Mouse (Mus musculus) inflammation-experienced regulatory T-cells, adult 6 months (primary cell): ENCODE measurements around the gene Havcr2. TPM values are rescaled to one million over a fixed set of nuclear protein-coding genes. Genes with fewer than 3 reads are reported as not detected.
"Not testable (repeated sequence)": the region's sequence is repeated elsewhere in the genome, so short reads cannot be mapped to it uniquely, and the experiment has no call there.

ENCODE experiments used
- ATAC-seq: one replicate; pipeline ENCODE4 v1.8.0; 2017
- polyA plus RNA-seq, 3 experiments: library from polyadenylated mRNA; unstranded; fragments of 100-300 nt; shearing (Covaris generic); gene quantifications; one replicate each; pipeline ENCODE4 v1.2.1; 2017

The Havcr2 gene
- polyA plus RNA-seq: 10 to 100 TPM in 1 of 3 experiments, 1 to 10 TPM in 2; 1.6 to 47.0 (median 2.3) TPM

- ATAC-seq: no peak
Measured at GRCm38 (mm10) chr11:46454453-46455045, at the start of gene Havcr2. Gene Havcr2, plus strand, starts transcription at chr11:46454935.

DNA sequence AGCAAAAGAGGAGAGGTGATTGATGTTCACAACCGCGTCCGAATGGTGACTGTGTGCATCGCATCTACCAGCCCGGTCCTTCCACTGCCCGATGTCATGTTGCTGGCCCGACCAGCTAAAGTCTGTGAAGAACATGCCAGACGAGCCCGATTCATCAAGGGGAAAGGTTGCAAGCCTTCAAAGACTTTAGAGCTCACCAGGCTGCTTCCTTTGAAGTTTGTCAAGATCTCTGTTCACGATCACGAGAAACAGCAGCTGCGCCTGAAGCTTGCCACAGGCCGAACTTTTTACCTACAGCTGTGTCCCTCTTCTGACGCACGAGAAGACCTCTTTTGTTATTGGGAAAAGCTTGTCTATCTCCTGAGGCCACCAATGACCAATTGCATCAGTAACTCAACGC is 49.7 kb upstream of the Havcr2 start:
- peak; percentile 78 for ATAC-seq

DNA sequence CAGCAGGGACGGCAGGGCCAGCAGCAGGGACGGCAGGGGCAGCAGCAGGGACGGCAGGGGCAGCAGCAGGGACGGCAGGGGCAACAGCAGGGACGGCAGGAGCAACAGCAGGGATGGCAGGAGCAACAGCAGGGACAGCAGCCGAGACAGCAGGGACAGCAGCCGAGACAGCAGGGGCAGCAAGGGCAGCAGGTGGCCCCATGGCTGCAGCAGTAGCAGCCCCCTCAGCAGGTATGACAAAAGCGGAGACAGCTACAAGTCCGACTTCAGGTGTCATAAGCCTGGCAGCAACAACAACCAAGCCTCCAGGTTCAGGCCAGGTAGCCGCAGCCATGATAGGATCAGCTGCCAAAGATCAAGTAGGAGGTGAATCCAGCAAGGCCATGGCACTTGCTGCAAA is 48.0 kb upstream of the Havcr2 start:
- no peak for ATAC-seq

DNA sequence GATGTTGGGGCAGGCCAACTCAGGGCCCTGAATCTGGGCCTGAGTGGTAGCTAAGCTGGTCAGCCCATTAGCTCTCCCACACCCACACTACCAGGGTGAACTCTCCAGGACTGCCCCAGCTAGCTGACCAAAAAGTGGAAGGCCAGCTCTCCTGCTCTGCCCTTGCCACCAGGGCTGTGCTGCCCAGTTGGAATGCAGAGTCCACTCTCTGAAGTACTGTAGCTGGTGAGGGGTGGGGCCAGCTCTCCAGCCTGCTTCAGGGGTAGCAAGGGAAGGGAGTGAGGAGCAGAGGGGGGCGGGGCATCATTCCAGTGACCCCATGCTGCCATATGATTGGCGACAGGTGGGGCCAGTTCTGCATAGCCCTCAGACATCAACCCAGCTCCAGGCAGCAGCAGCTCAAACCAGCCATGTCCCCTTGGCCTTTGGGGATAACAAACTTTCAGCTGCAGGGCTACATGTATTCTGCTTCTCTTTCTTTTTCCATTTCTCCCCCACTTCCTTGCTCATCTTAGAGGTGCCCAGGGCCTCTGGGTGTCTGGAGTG is 44.6 kb upstream of the Havcr2 start:
- ATAC-seq: no peak

- ATAC-seq: no peak
Measured at GRCm38 (mm10) chr11:46418438-46418837, 36.3 kb upstream of the Havcr2 start.

DNA sequence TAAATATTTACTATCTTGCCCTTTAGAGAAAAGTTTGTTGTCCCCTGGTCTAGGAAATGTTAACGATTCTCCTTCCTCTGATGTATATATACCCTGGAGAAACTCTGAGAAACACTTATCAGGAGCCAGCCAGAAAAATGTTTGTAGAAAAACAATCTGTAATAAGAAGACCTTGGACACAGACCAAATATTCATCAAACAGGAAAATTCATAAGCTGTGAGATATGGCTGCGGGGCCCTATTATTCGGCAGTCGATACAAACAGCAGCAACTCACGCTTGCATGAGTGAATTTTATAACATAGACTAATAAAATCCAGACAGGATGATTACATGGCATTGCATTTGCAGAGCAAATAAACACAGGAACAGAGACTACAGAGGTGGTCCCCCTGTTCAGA is 35.9 kb upstream of the Havcr2 start:
- ATAC-seq: no peak

DNA sequence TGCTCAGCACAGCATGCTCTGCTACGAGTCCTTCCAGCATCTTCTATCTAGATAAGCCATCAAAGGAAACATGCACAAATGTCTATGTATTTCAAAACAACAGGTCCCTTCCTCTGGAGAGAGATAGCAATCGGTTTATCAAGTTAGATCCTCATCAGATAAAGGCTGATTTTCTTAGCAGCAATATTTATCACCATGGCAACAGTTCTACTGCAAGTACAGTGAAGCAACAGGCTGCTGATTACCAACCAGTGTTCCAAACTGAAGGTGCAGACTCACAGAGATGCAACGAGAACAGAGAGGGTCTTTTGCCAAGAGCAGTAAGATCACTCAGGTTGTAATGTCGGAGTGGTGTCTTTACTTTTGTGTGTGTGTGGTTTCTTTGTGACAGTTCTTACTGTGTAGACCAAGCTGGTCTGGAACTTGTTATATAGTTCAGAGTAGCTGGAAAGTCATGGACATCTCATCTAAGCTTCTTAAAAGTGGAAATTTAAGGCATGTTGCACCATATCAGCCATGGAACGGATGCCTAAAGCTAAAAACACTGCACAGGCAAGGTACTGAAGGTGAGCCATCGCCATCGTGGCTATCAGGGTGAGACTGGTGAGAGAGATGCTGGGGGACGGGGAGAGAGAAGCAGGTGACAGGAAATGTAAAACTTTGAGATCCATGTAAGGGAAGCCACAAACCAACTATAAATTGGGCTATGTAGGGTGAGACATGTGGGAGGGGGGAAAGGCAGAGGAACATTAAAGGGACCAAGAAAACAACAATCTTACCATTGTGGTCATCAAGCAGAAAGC is 33.4 kb upstream of the Havcr2 start:
- peak; percentile 87 for ATAC-seq

DNA sequence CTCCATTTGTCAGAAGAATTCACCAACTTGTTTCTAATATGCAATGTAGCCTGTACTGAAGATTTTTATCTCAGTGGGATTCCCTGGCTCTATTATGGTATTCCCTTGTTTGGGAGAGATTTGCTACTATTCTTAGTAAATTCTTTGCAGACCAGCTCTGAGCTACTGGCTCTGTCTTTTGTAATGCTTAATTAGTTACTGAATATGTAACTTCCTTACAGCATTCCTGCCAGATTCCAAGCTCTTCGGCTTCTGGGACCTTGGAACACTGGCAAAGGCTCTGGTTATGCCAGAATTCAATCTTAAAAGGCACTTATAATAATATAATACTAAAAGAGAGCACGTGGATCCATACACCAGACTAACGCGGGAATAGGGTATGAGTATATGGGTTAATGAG is 26.6 kb upstream of the Havcr2 start:
- not testable (repeated sequence) for ATAC-seq

DNA sequence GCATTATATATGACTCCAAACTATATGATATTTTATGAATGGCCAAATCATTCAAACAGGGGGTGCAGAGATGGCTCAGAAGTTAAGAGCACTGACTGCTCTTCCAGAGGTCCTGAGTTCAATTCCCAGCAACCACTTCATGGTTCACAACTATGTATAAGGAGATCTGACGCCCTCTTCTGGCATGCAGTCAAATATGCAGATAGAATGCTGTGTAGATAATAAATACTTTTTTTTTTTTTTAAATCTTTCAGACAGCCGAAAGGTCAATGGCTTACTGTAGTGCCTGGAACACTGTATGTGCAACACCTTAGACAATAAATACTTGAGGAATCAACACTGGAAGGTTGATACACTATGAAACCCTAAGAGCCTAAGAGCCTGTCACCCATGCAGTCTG is 24.6 kb upstream of the Havcr2 start:
- ATAC-seq: no peak

DNA sequence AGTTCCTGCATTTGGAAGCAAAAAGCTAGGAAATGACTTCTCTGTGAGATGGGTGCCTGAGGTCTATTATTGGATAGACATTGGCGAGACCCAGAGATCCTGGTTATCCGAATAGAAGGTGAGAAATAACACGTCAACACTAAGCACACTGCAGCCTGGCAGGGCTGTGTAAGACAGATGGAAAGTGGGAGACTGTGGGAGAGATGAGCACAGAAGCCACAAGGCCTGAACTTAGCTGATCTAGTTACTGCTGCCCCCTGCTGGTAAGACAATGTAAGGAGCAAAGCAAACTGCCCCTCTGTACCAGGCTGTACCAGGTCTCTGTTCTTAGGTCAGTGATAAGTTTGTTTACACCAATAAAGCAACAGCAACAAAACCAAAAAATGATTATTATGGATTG is 23.6 kb upstream of the Havcr2 start:
- ATAC-seq: peak; percentile 96

DNA sequence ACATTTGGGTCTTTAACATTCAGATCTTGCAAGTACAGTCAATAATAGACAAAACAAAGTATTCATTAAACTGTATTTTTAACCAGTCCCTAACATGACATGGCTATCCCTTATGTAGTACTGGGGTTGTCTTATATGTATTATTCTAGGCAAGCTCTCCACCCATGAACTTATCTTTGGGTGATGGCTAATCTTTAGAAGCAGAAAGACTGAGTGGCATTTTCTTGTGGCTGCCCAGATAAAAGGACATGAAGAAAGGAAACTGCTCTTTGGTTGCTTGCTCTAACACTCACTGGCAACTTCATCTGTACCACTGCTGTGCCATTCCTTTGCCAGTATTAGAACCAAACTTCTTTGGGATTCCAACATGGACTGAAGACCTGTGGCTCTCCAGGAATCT is 19.4 kb upstream of the Havcr2 start:
- ATAC-seq: no peak

DNA sequence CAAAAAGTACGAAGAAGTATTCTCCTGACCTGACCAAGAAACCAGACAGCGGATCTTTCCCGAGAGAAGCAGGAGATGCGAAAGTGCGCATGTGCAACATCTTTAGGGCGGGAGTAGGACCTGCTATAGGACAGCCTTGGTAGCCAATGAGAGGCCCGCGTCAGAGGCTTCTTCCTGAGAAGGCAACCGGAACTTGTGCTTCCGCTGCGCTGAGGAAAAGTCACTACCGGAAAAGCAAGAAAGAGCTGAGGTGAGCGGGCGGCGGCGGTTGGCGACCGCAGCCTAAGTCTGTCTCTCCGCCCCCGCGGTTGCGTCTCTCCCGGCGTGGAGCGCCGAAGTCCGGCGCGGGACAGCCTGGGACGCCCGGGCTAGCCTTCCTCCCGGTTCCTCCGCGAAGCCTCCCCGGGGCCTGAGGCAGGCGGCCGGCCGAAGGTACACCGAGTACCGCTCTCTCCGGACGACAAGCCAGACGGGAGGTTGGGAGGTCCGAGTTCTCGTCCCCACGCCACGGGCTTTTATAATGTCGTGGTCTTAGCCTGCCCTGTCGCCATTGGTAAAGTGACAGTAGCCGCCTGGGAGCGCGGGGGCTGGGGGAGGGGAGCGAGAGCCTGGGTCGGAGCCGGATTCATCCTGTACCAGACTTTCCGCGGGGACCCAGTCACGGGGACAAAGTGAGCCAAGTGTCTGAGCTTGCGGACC is 17.8 kb upstream of the Havcr2 start, which contains the start of gene Med7:
Med7 (plus strand) TSS at position 166 of the 699 bp plus-strand sequence.
- ATAC-seq: peak; percentile 99

- peak; percentile 59 for ATAC-seq
Measured at GRCm38 (mm10) chr11:46437459-46438000, 17.2 kb upstream of the Havcr2 start.

DNA sequence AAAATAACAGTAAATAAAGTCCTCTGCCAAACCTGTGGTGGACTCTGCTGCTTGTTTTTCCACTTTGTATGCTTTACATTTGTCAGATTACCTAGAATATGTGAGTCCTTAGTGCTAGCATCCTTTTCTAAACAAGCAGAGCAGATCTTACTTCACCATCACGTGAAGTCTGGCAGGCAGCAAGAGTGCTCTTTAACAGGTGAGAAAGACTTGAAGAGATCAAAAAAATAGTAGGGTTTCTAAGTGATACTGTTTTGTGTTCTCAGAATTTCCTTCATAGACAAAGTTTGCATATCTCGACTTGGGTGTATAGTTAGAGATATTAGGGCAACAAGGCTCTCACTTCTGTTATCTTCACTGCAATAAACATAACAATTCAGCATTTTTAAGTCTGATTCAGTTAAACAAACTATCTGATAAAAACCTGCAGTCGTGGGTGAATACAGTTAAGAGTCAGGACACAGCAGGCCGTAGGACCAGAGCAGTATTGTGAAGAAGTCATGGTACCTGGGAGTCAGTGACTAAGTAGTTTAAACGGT is 15.7 kb upstream of the Havcr2 start:
- no peak for ATAC-seq

GRCm38 (mm10) chr11:46441774-46442173 is 13.0 kb upstream of the Havcr2 start:
- no peak for ATAC-seq

- peak; percentile 41 for ATAC-seq
Measured at GRCm38 (mm10) chr11:46443152-46443551, 11.6 kb upstream of the Havcr2 start.

GRCm38 (mm10) chr11:46443979-46444378 is 10.8 kb upstream of the Havcr2 start:
- ATAC-seq: no peak

GRCm38 (mm10) chr11:46446150-46446549 is 8.6 kb upstream of the Havcr2 start:
- ATAC-seq: no peak

DNA sequence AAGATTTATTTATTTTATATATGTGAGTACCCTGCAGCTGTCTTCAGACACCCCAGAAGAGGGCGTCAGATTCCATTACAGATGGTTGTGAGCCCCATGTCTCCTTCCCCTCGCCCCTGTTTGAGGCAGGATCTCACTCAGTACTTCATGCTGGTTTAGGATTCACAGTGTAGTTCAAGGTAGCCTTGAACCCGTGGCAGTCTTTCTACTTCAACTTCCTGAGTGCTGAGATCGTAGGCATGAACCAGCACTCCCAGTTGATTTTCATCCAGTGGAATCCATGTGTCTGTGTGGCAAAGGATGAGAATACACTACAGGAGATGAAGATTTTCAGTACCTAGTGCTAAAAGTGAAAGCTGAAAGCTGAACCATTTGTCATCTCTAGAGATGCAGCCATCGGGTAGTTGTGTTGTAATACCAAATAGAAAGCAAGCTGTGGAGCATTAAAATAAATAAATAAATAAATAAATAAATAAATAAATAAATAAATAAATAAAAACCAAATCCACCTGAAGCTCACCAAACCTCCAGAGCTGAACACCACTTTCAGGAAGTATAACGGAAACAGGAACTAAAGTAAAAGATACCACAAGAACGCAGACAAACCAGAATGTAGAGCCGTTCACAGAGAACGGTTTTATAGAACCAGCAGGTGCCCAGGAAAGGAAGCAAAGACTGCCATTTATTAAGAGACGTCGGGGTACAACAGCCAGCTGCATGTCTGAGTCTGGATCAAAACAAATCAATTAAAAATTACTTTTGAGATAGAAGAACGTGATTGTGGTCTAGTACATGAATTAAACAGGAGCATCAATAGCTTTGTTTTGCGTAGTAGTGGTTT is 6.9 kb upstream of the Havcr2 start:
- peak; percentile 78 for ATAC-seq

- ATAC-seq: no peak
Measured at GRCm38 (mm10) chr11:46449461-46450080, 5.2 kb upstream of the Havcr2 start.

- no peak for ATAC-seq
Measured at GRCm38 (mm10) chr11:46459960-46460359, 5.2 kb downstream of the Havcr2 start.
